Mouse (Mus musculus): Measurements from ENCODE around the gene Pphln1. TPM values are rescaled to one million over a fixed set of nuclear protein-coding genes. Genes with fewer than 3 reads are reported as not detected.

Gene Pphln1
- total RNA-seq, 2 experiments from 2014 or later: 41.6 to 42.4 TPM

- no peak for DNase-seq (ENCODE audit: extremely low spot score in 1 of 2, low spot score in 1 of 2)
Observed at GRCm38 (mm10) chr15:93499866-93500265, 101.7 kb downstream of the Pphln1 start.

GRCm38 (mm10) chr15:93502703-93503102, 104.6 kb downstream of the Pphln1 start:
- DNase-seq (ENCODE audit: extremely low spot score in 1 of 2, low spot score in 1 of 2): no peak

- DNase-seq (ENCODE audit: extremely low spot score in 1 of 2, low spot score in 1 of 2): no peak
Observed at GRCm38 (mm10) chr15:93503201-93503745, 105.1 kb downstream of the Pphln1 start.

GRCm38 (mm10) chr15:93504808-93505207, 106.7 kb downstream of the Pphln1 start:
- DNase-seq (ENCODE audit: extremely low spot score in 1 of 2, low spot score in 1 of 2): no peak

- DNase-seq (ENCODE audit: extremely low spot score in 1 of 2, low spot score in 1 of 2): no peak
Observed at GRCm38 (mm10) chr15:93510690-93511336, 112.7 kb downstream of the Pphln1 start.

GRCm38 (mm10) chr15:93512437-93512836, 114.3 kb downstream of the Pphln1 start:
- no peak for DNase-seq (ENCODE audit: extremely low spot score in 1 of 2, low spot score in 1 of 2)

GRCm38 (mm10) chr15:93513939-93514341, 115.8 kb downstream of the Pphln1 start:
- DNase-seq (ENCODE audit: extremely low spot score in 1 of 2, low spot score in 1 of 2): no peak

GRCm38 (mm10) chr15:93515316-93515715, 117.2 kb downstream of the Pphln1 start:
- DNase-seq (ENCODE audit: extremely low spot score in 1 of 2, low spot score in 1 of 2): no peak

- no peak for DNase-seq (ENCODE audit: extremely low spot score in 1 of 2, low spot score in 1 of 2)
Observed at GRCm38 (mm10) chr15:93517022-93517565, 118.9 kb downstream of the Pphln1 start.

- no peak for DNase-seq (ENCODE audit: extremely low spot score in 1 of 2, low spot score in 1 of 2)
Observed at GRCm38 (mm10) chr15:93518143-93518902, 120.2 kb downstream of the Pphln1 start.

GRCm38 (mm10) chr15:93518941-93519835, 121.0 kb downstream of the Pphln1 start:
- DNase-seq (ENCODE audit: extremely low spot score in 1 of 2, low spot score in 1 of 2): peak; percentile 76 to 85

- no peak for DNase-seq (ENCODE audit: extremely low spot score in 1 of 2, low spot score in 1 of 2)
Observed at GRCm38 (mm10) chr15:93519836-93520826, 122.0 kb downstream of the Pphln1 start.

GRCm38 (mm10) chr15:93521088-93521786, 123.1 kb downstream of the Pphln1 start:
- no peak for DNase-seq (ENCODE audit: extremely low spot score in 1 of 2, low spot score in 1 of 2)

- no peak for DNase-seq (ENCODE audit: extremely low spot score in 1 of 2, low spot score in 1 of 2)
Observed at GRCm38 (mm10) chr15:93521787-93522180, 123.6 kb downstream of the Pphln1 start.

- no peak for DNase-seq (ENCODE audit: extremely low spot score in 1 of 2, low spot score in 1 of 2)
Observed at GRCm38 (mm10) chr15:93525305-93525917, 127.3 kb downstream of the Pphln1 start.

GRCm38 (mm10) chr15:93529831-93530702, 131.9 kb downstream of the Pphln1 start:
- DNase-seq (ENCODE audit: extremely low spot score in 1 of 2, low spot score in 1 of 2): no peak

GRCm38 (mm10) chr15:93530703-93531032, 132.5 kb downstream of the Pphln1 start:
- no peak for DNase-seq (ENCODE audit: extremely low spot score in 1 of 2, low spot score in 1 of 2)

Data from layer of hippocampus, postnatal 25 days (tissue).